Mouse (Mus musculus): ENCODE results near the gene Olfr1037. TPM values are rescaled to one million over a fixed set of nuclear protein-coding genes. Genes with fewer than 3 reads are reported as not detected.
"Not testable (repeated sequence)": the region's sequence is repeated elsewhere in the genome, so short reads cannot be mapped to it uniquely, and the experiment has no call there.

The Olfr1037 gene
- not detected in 2 replicates for polyA plus RNA-seq (2012; ENCODE audit: insufficient read depth, insufficient read length, missing spikeins)

- H3K4me1 ChIP-seq (ENCODE audit: control insufficient read depth, insufficient read depth, insufficient read length, low read length) = no peaks in the 10 kb centered on the region
Measured at GRCm38 (mm10) chr2:86087285-86087684, at the start of gene Olfr1037. TSS of gene Olfr1037 (minus strand) at chr2:86087385.

GRCm38 (mm10) chr2:86135828-86136227, 48.6 kb upstream of the Olfr1037 start, which contains the start of gene Olfr1039:
TSS of gene Olfr1039 (minus strand) at chr2:86135928.
- Histone ChIP-seq H3K27ac (replicated peaks; ENCODE audit: low read depth, low read length) (no peak within 1 kb of the TSS), H3K4me3 (ENCODE audit: insufficient read depth, low read depth, low read length) (no peak within 1 kb of the TSS), H3K4me1 (ENCODE audit: control insufficient read depth, insufficient read depth, insufficient read length, low read length) (no peaks in the 10 kb centered on the region)

More at GRCm38 (mm10) chr2:86087285-86087684, at the start of gene Olfr1037:
- H3K27ac ChIP-seq (replicated peaks; ENCODE audit: low read depth, low read length) = no peak within 1 kb of the TSS
- H3K4me3 ChIP-seq (ENCODE audit: insufficient read depth, low read depth, low read length) = no peak within 1 kb of the TSS

- H3K4me1 ChIP-seq (ENCODE audit: control insufficient read depth, insufficient read depth, insufficient read length, low read length); H3K4me3 ChIP-seq (ENCODE audit: insufficient read depth, low read depth, low read length); H3K27ac ChIP-seq (replicated peaks; ENCODE audit: low read depth, low read length): not testable (repeated sequence)
Measured at GRCm38 (mm10) chr2:86080478-86080877, 6.7 kb downstream of the Olfr1037 start.

- not testable (repeated sequence) for H3K4me3 ChIP-seq (ENCODE audit: insufficient read depth, low read depth, low read length); H3K4me1 ChIP-seq (ENCODE audit: control insufficient read depth, insufficient read depth, insufficient read length, low read length); H3K27ac ChIP-seq (replicated peaks; ENCODE audit: low read depth, low read length)
Measured at GRCm38 (mm10) chr2:86073692-86074091, 13.5 kb downstream of the Olfr1037 start, which contains the start of gene Olfr1036. TSS of gene Olfr1036 (plus strand) at chr2:86073992.

- H3K4me3 ChIP-seq (ENCODE audit: insufficient read depth, low read depth, low read length) = no peak overlapping the region
- no peaks in the 10 kb centered on the region for H3K4me1 ChIP-seq (ENCODE audit: control insufficient read depth, insufficient read depth, insufficient read length, low read length)
- no peak overlapping the region for H3K27ac ChIP-seq (replicated peaks; ENCODE audit: low read depth, low read length)
Measured at GRCm38 (mm10) chr2:86070189-86070588, 17.0 kb downstream of the Olfr1037 start.

- H3K4me1 ChIP-seq (ENCODE audit: control insufficient read depth, insufficient read depth, insufficient read length, low read length); H3K4me3 ChIP-seq (ENCODE audit: insufficient read depth, low read depth, low read length); H3K27ac ChIP-seq (replicated peaks; ENCODE audit: low read depth, low read length): not testable (repeated sequence)
Measured at GRCm38 (mm10) chr2:86063766-86064165, 23.4 kb downstream of the Olfr1037 start.

- H3K27ac ChIP-seq (replicated peaks; ENCODE audit: low read depth, low read length); H3K4me3 ChIP-seq (ENCODE audit: insufficient read depth, low read depth, low read length); H3K4me1 ChIP-seq (ENCODE audit: control insufficient read depth, insufficient read depth, insufficient read length, low read length): not testable (repeated sequence)
Measured at GRCm38 (mm10) chr2:86050777-86051176, 36.4 kb downstream of the Olfr1037 start.

- Histone ChIP-seq H3K27ac (replicated peaks; ENCODE audit: low read depth, low read length) (no peak within 1 kb of the TSS), H3K4me1 (ENCODE audit: control insufficient read depth, insufficient read depth, insufficient read length, low read length) (no peaks in the 10 kb centered on the region), H3K4me3 (ENCODE audit: insufficient read depth, low read depth, low read length) (no peak within 1 kb of the TSS)
Measured at GRCm38 (mm10) chr2:86045561-86045960, 41.6 kb downstream of the Olfr1037 start, which contains the start of gene Olfr1034. TSS of gene Olfr1034 (plus strand) at chr2:86045861.

Other genes with a start within 250 kb of the Olfr1037 start
- gene Olfr1019, start 241.9 kb downstream of the Olfr1037 start, polyA plus RNA-seq (2012; ENCODE audit: insufficient read depth, insufficient read length, missing spikeins) = not detected in 2 replicates
- gene Olfr1020, start 240.4 kb downstream of the Olfr1037 start, polyA plus RNA-seq (2012; ENCODE audit: insufficient read depth, insufficient read length, missing spikeins) = not detected in 2 replicates
- not detected in 2 replicates for gene Olfr1022, start 218.8 kb downstream of the Olfr1037 start, polyA plus RNA-seq (2012; ENCODE audit: insufficient read depth, insufficient read length, missing spikeins)
- not detected in 2 replicates for gene Olfr1023, start 201.7 kb downstream of the Olfr1037 start, polyA plus RNA-seq (2012; ENCODE audit: insufficient read depth, insufficient read length, missing spikeins)
- gene Olfr1024, start 182.3 kb downstream of the Olfr1037 start, polyA plus RNA-seq (2012; ENCODE audit: insufficient read depth, insufficient read length, missing spikeins) = not detected in 2 replicates
- gene Olfr1025-ps1, start 172.2 kb downstream of the Olfr1037 start, polyA plus RNA-seq (2012; ENCODE audit: insufficient read depth, insufficient read length, missing spikeins) = not detected in 2 replicates
- gene Olfr1026, start 165.8 kb downstream of the Olfr1037 start, polyA plus RNA-seq (2012; ENCODE audit: insufficient read depth, insufficient read length, missing spikeins) = not detected in 2 replicates
- not detected in 2 replicates for gene Olfr1028, start 136.9 kb downstream of the Olfr1037 start, polyA plus RNA-seq (2012; ENCODE audit: insufficient read depth, insufficient read length, missing spikeins)
- gene Olfr1029, start 113.5 kb downstream of the Olfr1037 start, polyA plus RNA-seq (2012; ENCODE audit: insufficient read depth, insufficient read length, missing spikeins) = not detected in 2 replicates
- gene Olfr1030, start 108.1 kb downstream of the Olfr1037 start, polyA plus RNA-seq (2012; ENCODE audit: insufficient read depth, insufficient read length, missing spikeins) = not detected in 2 replicates
- not detected in 2 replicates for gene Olfr1031, start 97.1 kb downstream of the Olfr1037 start, polyA plus RNA-seq (2012; ENCODE audit: insufficient read depth, insufficient read length, missing spikeins)
- not detected in 2 replicates for gene Olfr1032, start 81.8 kb downstream of the Olfr1037 start, polyA plus RNA-seq (2012; ENCODE audit: insufficient read depth, insufficient read length, missing spikeins)
- gene Olfr1033, start 66.8 kb downstream of the Olfr1037 start, polyA plus RNA-seq (2012; ENCODE audit: insufficient read depth, insufficient read length, missing spikeins) = 2.5 TPM in 1 of 2 replicates, not detected in the other
- gene Olfr1034, start 41.5 kb downstream of the Olfr1037 start, polyA plus RNA-seq (2012; ENCODE audit: insufficient read depth, insufficient read length, missing spikeins) = not detected in 2 replicates
- gene Olfr1036, start 13.4 kb downstream of the Olfr1037 start, polyA plus RNA-seq (2012; ENCODE audit: insufficient read depth, insufficient read length, missing spikeins) = not detected in 2 replicates
- gene Olfr1039, start 48.5 kb upstream of the Olfr1037 start, polyA plus RNA-seq (2012; ENCODE audit: insufficient read depth, insufficient read length, missing spikeins) = not detected in 2 replicates
- not detected in 2 replicates for gene Olfr1040, start 59.3 kb upstream of the Olfr1037 start, polyA plus RNA-seq (2012; ENCODE audit: insufficient read depth, insufficient read length, missing spikeins)
- gene Olfr1042, start 74.5 kb upstream of the Olfr1037 start, polyA plus RNA-seq (2012; ENCODE audit: insufficient read depth, insufficient read length, missing spikeins) = not detected in 2 replicates
- not detected in 2 replicates for gene Olfr1043, start 80.1 kb upstream of the Olfr1037 start, polyA plus RNA-seq (2012; ENCODE audit: insufficient read depth, insufficient read length, missing spikeins)
- not detected in 2 replicates for gene Olfr1044, start 90.4 kb upstream of the Olfr1037 start, polyA plus RNA-seq (2012; ENCODE audit: insufficient read depth, insufficient read length, missing spikeins)
- gene Olfr52, start 98.3 kb upstream of the Olfr1037 start, polyA plus RNA-seq (2012; ENCODE audit: insufficient read depth, insufficient read length, missing spikeins) = not detected in 2 replicates
- not detected in 2 replicates for gene Olfr1045, start 115.6 kb upstream of the Olfr1037 start, polyA plus RNA-seq (2012; ENCODE audit: insufficient read depth, insufficient read length, missing spikeins)
- gene Olfr1046, start 131.9 kb upstream of the Olfr1037 start, polyA plus RNA-seq (2012; ENCODE audit: insufficient read depth, insufficient read length, missing spikeins) = not detected in 2 replicates
- gene Olfr1047, start 144.0 kb upstream of the Olfr1037 start, polyA plus RNA-seq (2012; ENCODE audit: insufficient read depth, insufficient read length, missing spikeins) = not detected in 2 replicates
- gene Olfr1048, start 152.9 kb upstream of the Olfr1037 start, polyA plus RNA-seq (2012; ENCODE audit: insufficient read depth, insufficient read length, missing spikeins) = not detected in 2 replicates
- gene Olfr1049, start 170.9 kb upstream of the Olfr1037 start, polyA plus RNA-seq (2012; ENCODE audit: insufficient read depth, insufficient read length, missing spikeins) = not detected in 2 replicates
- gene Olfr1051, start 191.7 kb upstream of the Olfr1037 start, polyA plus RNA-seq (2012; ENCODE audit: insufficient read depth, insufficient read length, missing spikeins) = not detected in 2 replicates
- gene Olfr1052, start 205.1 kb upstream of the Olfr1037 start, polyA plus RNA-seq (2012; ENCODE audit: insufficient read depth, insufficient read length, missing spikeins) = not detected in 2 replicates
- gene Olfr1053, start 227.9 kb upstream of the Olfr1037 start, polyA plus RNA-seq (2012; ENCODE audit: insufficient read depth, insufficient read length, missing spikeins) = not detected in 2 replicates
- not detected in 2 replicates for gene Olfr1054, start 248.0 kb upstream of the Olfr1037 start, polyA plus RNA-seq (2012; ENCODE audit: insufficient read depth, insufficient read length, missing spikeins)